Comparison of ENCODE assay signal across 8 mouse cellular contexts in genomic region chr17:27134187-27134586, GRCm38 (mm10). TPM values are rescaled to one million over a fixed set of nuclear protein-coding genes. Genes with fewer than 3 reads are reported as not detected.
DNase-seq lines count a peak whose midpoint lies in the region; ATAC-seq and TF ChIP-seq lines count a peak whose summit lies in the region.

No protein-coding gene starts in this region.

- TF ChIP-seq EP300 in heart, postnatal 0 days (IDR thresholded peaks at IDR 0.05; ENCODE audit: low read depth) = no peak

- no peak for TF ChIP-seq POLR2A in cortical plate, adult 2 months (IDR thresholded peaks at IDR 0.05; ENCODE audit: extremely low read depth, insufficient read depth, low read length)

- WGBS in heart, postnatal 0 days = 16% methylated on average over 9 of the region's 9 CpGs
- 25% methylated on average over 9 of the region's 9 CpGs for WGBS in hindbrain, postnatal 0 days
- 52% methylated on average over 5 of the region's 9 CpGs for WGBS in midbrain, embryonic 12.5 days

- no peaks in the 10 kb centered on the region for H3K27me3 ChIP-seq in heart, postnatal 0 days (ENCODE audit: control insufficient read depth, insufficient read depth, low read length)
- no peaks in the 10 kb centered on the region for H3K27me3 ChIP-seq in hindbrain, postnatal 0 days (ENCODE audit: insufficient read depth, low read length)
- peaks cover 17% of the 10 kb centered on the region for H3K27me3 ChIP-seq in midbrain, embryonic 12.5 days

- ATAC-seq in heart, postnatal 0 days (ENCODE audit: insufficient read depth, low read depth) = no peak; the same call in 1 of the 2 replicates
- ATAC-seq in hindbrain, postnatal 0 days = peak; percentile 46; the same call in 1 of the 2 replicates
- peak; percentile 39 for ATAC-seq in midbrain, embryonic 12.5 days (ENCODE audit: low FRiP score, low read depth)
- no peak for ATAC-seq in CD4-positive, CD25-positive, alpha-beta regulatory T cell, adult 4 months

- no peak overlapping the region for H3K27ac ChIP-seq in heart, postnatal 0 days (ENCODE audit: low read depth)
- peak overlapping the region; percentile 4 for H3K27ac ChIP-seq in cortical plate, adult 2 months (ENCODE audit: insufficient read depth, low read length)
- H3K27ac ChIP-seq in hindbrain, postnatal 0 days = peak overlapping the region; percentile 89; the same call in 1 of the 2 replicates
- peak overlapping the region; percentile 76 for H3K27ac ChIP-seq in midbrain, embryonic 12.5 days (replicated peaks)

- intact Hi-C loops in heart, postnatal 10 days (cut with DNase I) = loop anchor here (2.0 kb wide), 1 partner anchor 47 kb away; no protein-coding TSS in a partner anchor

- no peak for TF ChIP-seq CTCF in heart, postnatal 0 days (IDR thresholded peaks at IDR 0.05; ENCODE audit: low read depth)
- no peak for TF ChIP-seq CTCF in cortical plate, adult 2 months (IDR thresholded peaks at IDR 0.05; ENCODE audit: extremely low read depth, insufficient read depth, low read length)
- TF ChIP-seq CTCF in hindbrain, postnatal 0 days (IDR thresholded peaks at IDR 0.05; ENCODE audit: low read depth) = no peak

- DNase-seq in heart, postnatal 0 days (ENCODE audit: low spot score) = no peak
- DNase-seq in heart, postnatal 10 days = no peak
- no peak for DNase-seq in hindbrain, postnatal 0 days (ENCODE audit: low spot score)
- DNase-seq in adrenal gland, adult 18-20 months (ENCODE audit: low spot score in 2 of 2) = no peak
- no peak for DNase-seq in urinary bladder, postnatal 36 days (ENCODE audit: low spot score in 2 of 2)

- H3K36me3 ChIP-seq in heart, postnatal 0 days (replicated peaks; ENCODE audit: control insufficient read depth, insufficient read depth, low read length) = no peaks in the 10 kb centered on the region
- no peaks in the 10 kb centered on the region for H3K36me3 ChIP-seq in hindbrain, postnatal 0 days (ENCODE audit: insufficient read depth, low read length)
- H3K36me3 ChIP-seq in midbrain, embryonic 12.5 days = 0 out of 2 replicates have a peak, but pooled peaks cover 5% of the 10 kb centered on the region

- peak overlapping the region; percentile 79 for H3K4me3 ChIP-seq in heart, postnatal 0 days (ENCODE audit: low read depth, low read length)
- peak overlapping the region; percentile 67 for H3K4me3 ChIP-seq in cortical plate, adult 2 months (ENCODE audit: insufficient read depth, low read length)
- peak overlapping the region; percentile 63 for H3K4me3 ChIP-seq in hindbrain, postnatal 0 days (ENCODE audit: low read length)
- peak overlapping the region; percentile 74 for H3K4me3 ChIP-seq in midbrain, embryonic 12.5 days

- H3K9me3 ChIP-seq in heart, postnatal 0 days (replicated peaks; ENCODE audit: control insufficient read depth, low read length) = no peaks in the 10 kb centered on the region
- H3K9me3 ChIP-seq in hindbrain, postnatal 0 days (ENCODE audit: low read length) = no peaks in the 10 kb centered on the region
- no peaks in the 10 kb centered on the region for H3K9me3 ChIP-seq in midbrain, embryonic 12.5 days

- peak overlapping the region; percentile 62 for H3K4me2 ChIP-seq in heart, postnatal 0 days (ENCODE audit: low read depth, low read length)
- peak overlapping the region; percentile 52 for H3K4me2 ChIP-seq in hindbrain, postnatal 0 days (ENCODE audit: low read depth, low read length)
- H3K4me2 ChIP-seq in midbrain, embryonic 12.5 days (replicated peaks) = peak overlapping the region; percentile 54

- 0 out of 2 replicates have a peak, but pooled peaks cover 5% of the 10 kb centered on the region for H3K4me1 ChIP-seq in heart, postnatal 0 days (ENCODE audit: control insufficient read depth, insufficient read depth)
- H3K4me1 ChIP-seq in cortical plate, adult 2 months (ENCODE audit: control insufficient read depth, insufficient read depth, low read length) = peaks cover 13% of the 10 kb centered on the region
- peaks cover 19% of the 10 kb centered on the region for H3K4me1 ChIP-seq in hindbrain, postnatal 0 days (ENCODE audit: insufficient read depth, low read length)
- H3K4me1 ChIP-seq in midbrain, embryonic 12.5 days = peaks cover 55% of the 10 kb centered on the region

- H3K9ac ChIP-seq in heart, postnatal 0 days (replicated peaks; ENCODE audit: low read depth, low read length) = no peak overlapping the region
- peak overlapping the region; percentile 66 for H3K9ac ChIP-seq in hindbrain, postnatal 0 days (replicated peaks; ENCODE audit: low read length)
- peak overlapping the region; percentile 78; the same call in 1 of the 2 replicates for H3K9ac ChIP-seq in midbrain, embryonic 12.5 days (replicated peaks)

RNA-seq across cellular contexts. Expression of gene Uqcc2, which starts 0.5 kb away (rescaled TPM):
- total RNA-seq in heart, postnatal 0 days (2014; rRNA removed; ENCODE audit: low replicate concordance) = 301 and 397 TPM in 2 replicates
- polyA plus RNA-seq in heart, postnatal 0 days (2015; fragmentation: Nextera tagmentation; extraction: Ambion mirVana) = 419 and 436 TPM in 2 replicates
- total RNA-seq in heart, postnatal 10 days (2021) = 100 to 1,000 TPM; 278 to 279 TPM
- polyA plus RNA-seq in cortical plate, adult 2 months (2012; rRNA removed) = 438 and 459 TPM in 2 replicates
- 230 and 283 TPM in 2 replicates for total RNA-seq in hindbrain, postnatal 0 days (2014; rRNA removed)
- polyA plus RNA-seq in hindbrain, postnatal 0 days (2015; fragmentation: Nextera tagmentation; extraction: Ambion mirVana) = 427 and 445 TPM in 2 replicates
- polyA plus RNA-seq in midbrain, embryonic 12.5 days (2016; fragmentation: Nextera tagmentation; extraction: Ambion mirVana) = 302 and 331 TPM in 2 replicates
- polyA plus RNA-seq in CD4-positive, CD25-positive, alpha-beta regulatory T cell, adult 4 months (2017; shearing (Covaris generic)) = 100 to 1,000 TPM; 110 to 129 TPM
- total RNA-seq in adrenal gland, adult 18-20 months (2021) = 100 to 1,000 TPM; 266 to 331 TPM

RNA-seq across cellular contexts. Expression of gene Ip6k3, which starts 33.4 kb away (rescaled TPM):
- 0.93 and 6.1 TPM in 2 replicates for total RNA-seq in heart, postnatal 0 days (2014; rRNA removed; ENCODE audit: low replicate concordance)
- polyA plus RNA-seq in heart, postnatal 0 days (2015; fragmentation: Nextera tagmentation; extraction: Ambion mirVana) = 2.1 and 3.7 TPM in 2 replicates
- 1 to 10 TPM; 9.2 to 10.0 TPM for total RNA-seq in heart, postnatal 10 days (2021)
- 1.0 and 1.1 TPM in 2 replicates for polyA plus RNA-seq in cortical plate, adult 2 months (2012; rRNA removed)
- 0.47 TPM in 1 of 2 replicates, not detected in the other for total RNA-seq in hindbrain, postnatal 0 days (2014; rRNA removed)
- polyA plus RNA-seq in hindbrain, postnatal 0 days (2015; fragmentation: Nextera tagmentation; extraction: Ambion mirVana) = 0.31 and 0.37 TPM in 2 replicates
- polyA plus RNA-seq in midbrain, embryonic 12.5 days (2016; fragmentation: Nextera tagmentation; extraction: Ambion mirVana) = 0.16 and 0.51 TPM in 2 replicates
- not detected for polyA plus RNA-seq in CD4-positive, CD25-positive, alpha-beta regulatory T cell, adult 4 months (2017; shearing (Covaris generic))
- 1 to 10 TPM in 1 of 2 experiments, under 1 TPM in 1; 0.60 to 2.2 TPM for total RNA-seq in adrenal gland, adult 18-20 months (2021)

Comparison
In these comparisons a context has a peak if more than half of its experiments do, and no peak if none do; other contexts are left out.
1. ATAC-seq: peak in hindbrain, postnatal 0 days (single experiment) and midbrain, embryonic 12.5 days (single experiment); none in heart, postnatal 0 days (single experiment) and CD4-positive, CD25-positive, alpha-beta regulatory T cell, adult 4 months (single experiment).
2. Peak in every context shown above with its lines, with median percentiles within 50 percentile points of each other: H3K4me2 ChIP-seq and H3K4me3 ChIP-seq.